Mouse (Mus musculus) lung, postnatal 0 days (tissue): ENCODE measurements around the gene Rims1. TPM values are rescaled to one million over a fixed set of nuclear protein-coding genes. Genes with fewer than 3 reads are reported as not detected.
A peak's percentile ranks its signal among the peaks of the same experiment; 100 is the strongest.

Experiments
- ATAC-seq: fragments of 200-750 bp; cut with Nextera tagmentation; 2 replicates; pipeline ENCODE4 v1.8.0; 2017; ENCODE audit warnings: moderate library complexity
- DNase-seq: peaks from one replicate; pipeline ENCODE4 v3.0.0-alpha.2; 2016; ENCODE audit warnings: low spot score
- H3K27ac ChIP-seq: fragments of 300-500 bp; sonication (generic); 2 replicates; pipeline ENCODE4 v1.5.1; 2014; ENCODE audit warnings: antibody characterized with exemption, mild to moderate bottlenecking, low read length, mixed read lengths
- H3K27me3 ChIP-seq: fragments of 300-500 bp; sonication (generic); replicated peaks from 2 replicates; pipeline ENCODE4 v1.6.1; 2014; ENCODE audit warnings: low read length, mixed read lengths; ENCODE audit not compliant: insufficient read depth
- H3K36me3 ChIP-seq: fragments of 300-500 bp; sonication (generic); 2 replicates; pipeline ENCODE4 v1.6.1; 2014; ENCODE audit warnings: low read length, mixed read lengths; ENCODE audit not compliant: insufficient read depth
- H3K4me1 ChIP-seq: fragments of 300-500 bp; sonication (generic); 2 replicates; pipeline ENCODE4 v1.6.1; 2014; ENCODE audit warnings: antibody characterized with exemption, low read depth, low read length, mixed read lengths; ENCODE audit not compliant: insufficient read depth
- H3K4me2 ChIP-seq: fragments of 300-500 bp; sonication (generic); replicated peaks from 2 replicates; pipeline ENCODE4 v1.6.1; 2014; ENCODE audit warnings: low read depth, mild to moderate bottlenecking, low read length, moderate library complexity, mixed read lengths
- H3K4me3 ChIP-seq: fragments of 300-500 bp; sonication (generic); 2 replicates; pipeline ENCODE4 v1.5.1; 2014; ENCODE audit warnings: low read depth, low read length
- H3K9ac ChIP-seq: fragments of 300-500 bp; sonication (generic); replicated peaks from 2 replicates; pipeline ENCODE4 v1.6.1; 2014; ENCODE audit warnings: low read depth, mild to moderate bottlenecking
- H3K9me3 ChIP-seq: fragments of 300-500 bp; sonication (generic); 2 replicates; pipeline ENCODE4 v1.6.1; 2016; ENCODE audit warnings: low read length, mixed read lengths
- CTCF ChIP-seq: IDR thresholded peaks from 2 replicates; pipeline ENCODE4 v1.5.1; 2016; ENCODE audit warnings: antibody characterized with exemption, mild to moderate bottlenecking
- EP300 ChIP-seq: IDR thresholded peaks from 2 replicates; pipeline ENCODE4 v1.6.1; 2016; ENCODE audit warnings: antibody characterized with exemption, mild to moderate bottlenecking, control low read depth
- WGBS: fragments of 180-500 bp; shearing (Covaris S2); extraction: QIAGEN DNeasy Blood & Tissue Kit; methylation state at CpG from one replicate; pipeline ENCODE4 v1.1.7; 2014; 5-methylcytosine and 5-hydroxymethylcytosine counted together
- polyA plus RNA-seq: library from polyadenylated mRNA; unstranded; fragments of >200 nt; fragmentation: Nextera tagmentation; extraction: Ambion mirVana; gene quantifications from 2 replicates; pipeline ENCODE4 v1.2.1, GENCODE M21; 2015

The Rims1 gene
- polyA plus RNA-seq, 1 experiment from 2014 or later: 0.92 TPM

- no peaks in the 10 kb centered on the region for H3K9me3 ChIP-seq
- DNase-seq (no peak), ATAC-seq (no peak)
- H3K9ac ChIP-seq: no peak overlapping the region
- H3K4me1 ChIP-seq: no peaks in the 10 kb centered on the region
- H3K4me3 ChIP-seq: no peak overlapping the region
- TF ChIP-seq EP300 (no peak), CTCF (peak; percentile 44)
- H3K36me3 ChIP-seq: no peaks in the 10 kb centered on the region
- no peak overlapping the region for H3K27ac ChIP-seq
- no peaks in the 10 kb centered on the region for H3K27me3 ChIP-seq
- 66% methylated on average over 3 of the region's 3 CpGs for WGBS
- no peak overlapping the region for H3K4me2 ChIP-seq
These were observed 419.4 kb downstream of the Rims1 start for GRCm38 (mm10) chr1:22386361-22386760.

- no peak for TF ChIP-seq EP300
- Histone ChIP-seq H3K4me2 (no peak overlapping the region), H3K4me3 (no peak overlapping the region), H3K9ac (no peak overlapping the region), H3K9me3 (no peaks in the 10 kb centered on the region), H3K4me1 (no peaks in the 10 kb centered on the region), H3K27ac (no peak overlapping the region), H3K36me3 (no peaks in the 10 kb centered on the region), H3K27me3 (no peaks in the 10 kb centered on the region)
- DNase-seq (no peak), ATAC-seq (no peak)
- 73% methylated on average over 5 of the region's 5 CpGs for WGBS
These were observed 428.1 kb downstream of the Rims1 start for GRCm38 (mm10) chr1:22377652-22378051.

- no peak for ATAC-seq
- WGBS: 57% methylated on average over 6 of the region's 6 CpGs
These were observed 428.7 kb downstream of the Rims1 start for GRCm38 (mm10) chr1:22377062-22377461.

GRCm38 (mm10) chr1:22356209-22356608 is 449.6 kb downstream of the Rims1 start:
- Histone ChIP-seq H3K36me3 (no peaks in the 10 kb centered on the region), H3K27ac (no peak overlapping the region), H3K27me3 (no peaks in the 10 kb centered on the region), H3K4me3 (no peak overlapping the region), H3K4me1 (no peaks in the 10 kb centered on the region), H3K4me2 (no peak overlapping the region), H3K9me3 (no peaks in the 10 kb centered on the region), H3K9ac (no peak overlapping the region)
- DNase-seq: no peak
- TF ChIP-seq CTCF (no peak), EP300 (no peak)
- WGBS: 63% methylated on average over 2 of the region's 2 CpGs
- no peak for ATAC-seq

More at GRCm38 (mm10) chr1:22377062-22377461, 428.7 kb downstream of the Rims1 start:
- H3K27me3 ChIP-seq: no peaks in the 10 kb centered on the region
- TF ChIP-seq EP300 (no peak), CTCF (no peak)
- DNase-seq: no peak
- no peak overlapping the region for H3K9ac ChIP-seq
- H3K36me3 ChIP-seq: no peaks in the 10 kb centered on the region
- H3K4me3 ChIP-seq: no peak overlapping the region
- H3K4me2 ChIP-seq: no peak overlapping the region
- H3K27ac ChIP-seq: no peak overlapping the region
- H3K9me3 ChIP-seq: no peaks in the 10 kb centered on the region
- H3K4me1 ChIP-seq: no peaks in the 10 kb centered on the region

- no peak overlapping the region for H3K9ac ChIP-seq
- H3K9me3 ChIP-seq: no peaks in the 10 kb centered on the region
- TF ChIP-seq EP300 (no peak), CTCF (no peak)
- no peaks in the 10 kb centered on the region for H3K27me3 ChIP-seq
- H3K4me3 ChIP-seq: no peak overlapping the region
- no peaks in the 10 kb centered on the region for H3K4me1 ChIP-seq
- no peak for DNase-seq
- H3K36me3 ChIP-seq: no peaks in the 10 kb centered on the region
- WGBS: 75% methylated on average over 4 of the region's 4 CpGs
- no peak overlapping the region for H3K27ac ChIP-seq
- ATAC-seq: no peak
- H3K4me2 ChIP-seq: no peak overlapping the region
These were observed 452.1 kb downstream of the Rims1 start for GRCm38 (mm10) chr1:22353687-22354086.

GRCm38 (mm10) chr1:22338914-22339313 is 466.9 kb downstream of the Rims1 start:
- Histone ChIP-seq H3K27me3 (no peaks in the 10 kb centered on the region), H3K9me3 (no peaks in the 10 kb centered on the region), H3K27ac (no peak overlapping the region), H3K4me2 (no peak overlapping the region), H3K9ac (no peak overlapping the region), H3K4me1 (no peaks in the 10 kb centered on the region), H3K4me3 (no peak overlapping the region), H3K36me3 (no peaks in the 10 kb centered on the region)
- DNase-seq (peak; percentile 4), ATAC-seq (no peak; the same call in 1 of the 2 replicates)
- 54% methylated on average over 9 of the region's 9 CpGs for WGBS
- TF ChIP-seq EP300 (no peak), CTCF (no peak)
